Mouse (Mus musculus) stomach, embryonic 15.5 days (tissue): Measurements from ENCODE around the gene Grm1. TPM values are rescaled to one million over a fixed set of nuclear protein-coding genes. Genes with fewer than 3 reads are reported as not detected.
"Not testable (repeated sequence)": the region's sequence is repeated elsewhere in the genome, so short reads cannot be mapped to it uniquely, and the experiment has no call there.

ENCODE experiments used
- ATAC-seq: fragments of 200-750 bp; cut with Nextera tagmentation; 2 replicates; pipeline ENCODE4 v1.8.0; 2017; ENCODE audit warnings: low read depth, moderate number of reproducible peaks, moderate TSS enrichment; ENCODE audit not compliant: insufficient read depth, low FRiP score
- H3K27ac ChIP-seq: fragments of 300-500 bp; sonication (generic); 2 replicates; pipeline ENCODE4 v1.5.1; 2015; ENCODE audit warnings: mild to moderate bottlenecking, inconsistent platforms
- H3K27me3 ChIP-seq: fragments of 300-500 bp; sonication (generic); replicated peaks from 2 replicates; pipeline ENCODE4 v1.6.1; 2015; ENCODE audit warnings: inconsistent platforms
- H3K36me3 ChIP-seq: fragments of 300-500 bp; sonication (generic); 2 replicates; pipeline ENCODE4 v1.6.1; 2015; ENCODE audit warnings: inconsistent platforms
- H3K4me1 ChIP-seq: fragments of 300-500 bp; sonication (generic); 2 replicates; pipeline ENCODE4 v1.6.1; 2015; ENCODE audit warnings: inconsistent platforms
- H3K4me2 ChIP-seq: fragments of 300-500 bp; sonication (generic); 2 replicates; pipeline ENCODE4 v1.6.1; 2015; ENCODE audit warnings: mild to moderate bottlenecking, inconsistent platforms
- H3K4me3 ChIP-seq: fragments of 300-500 bp; sonication (generic); replicated peaks from 2 replicates; pipeline ENCODE4 v1.5.1; 2015; ENCODE audit warnings: inconsistent platforms
- H3K9ac ChIP-seq: fragments of 300-500 bp; sonication (generic); 2 replicates; pipeline ENCODE4 v1.6.1; 2015; ENCODE audit warnings: inconsistent platforms
- H3K9me3 ChIP-seq: fragments of 300-500 bp; sonication (generic); 2 replicates; pipeline ENCODE4 v1.6.1; 2016; ENCODE audit warnings: inconsistent platforms
- WGBS: fragments of 180-500 bp; shearing (Covaris S2); methylation state at CpG from one replicate; pipeline ENCODE4 v1.1.7; 2015; 5-methylcytosine and 5-hydroxymethylcytosine counted together
- polyA plus RNA-seq: library from polyadenylated mRNA; unstranded; fragments of >200 nt; fragmentation: Nextera tagmentation; extraction: Ambion mirVana; gene quantifications from 2 replicates; pipeline ENCODE4 v1.2.1, GENCODE M21; 2015

Grm1 gene
- polyA plus RNA-seq = 0.08 and 0.14 TPM in 2 replicates

DNA sequence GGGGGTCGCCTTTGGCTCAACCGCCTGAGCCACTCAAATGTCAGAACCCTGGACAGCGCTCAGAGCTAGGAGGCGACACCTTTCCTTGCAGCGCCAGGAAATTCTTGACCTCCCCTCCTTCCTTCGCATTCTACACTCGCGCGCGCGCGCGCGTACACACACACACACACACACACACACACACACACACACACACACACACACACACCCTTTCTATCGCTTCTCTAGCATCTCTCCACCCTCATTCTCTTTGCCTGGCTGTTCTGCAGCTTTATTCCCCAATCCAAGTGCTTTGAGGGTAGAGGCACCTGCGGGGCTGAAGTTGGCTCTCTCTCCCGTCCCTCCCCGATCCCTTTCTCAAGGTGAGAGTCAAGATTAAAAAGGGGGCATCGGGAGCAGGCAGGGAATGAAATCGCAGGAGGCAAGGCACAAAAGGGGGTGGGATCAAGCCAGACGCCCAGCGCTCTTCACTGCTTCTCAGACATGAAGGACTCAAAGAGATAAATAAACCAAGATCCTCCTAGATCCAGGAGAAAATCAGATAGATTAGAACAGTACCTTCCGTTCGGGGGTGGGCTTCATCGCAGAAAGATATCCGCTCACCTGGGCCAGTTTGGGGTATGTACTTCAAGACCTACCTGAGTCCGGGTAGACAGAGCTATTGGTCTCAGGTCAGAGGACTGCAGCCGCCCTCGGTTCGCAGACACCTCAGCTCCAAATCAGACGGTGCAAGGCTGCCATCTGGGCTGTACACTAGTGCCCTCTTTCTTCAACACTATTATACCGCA, at the start of gene Grm1:
TSS of gene Grm1 (minus strand) at position 746 of the 788 bp plus-strand sequence.
- Histone ChIP-seq H3K9ac (no peak within 1 kb of the TSS), H3K4me3 (no peak within 1 kb of the TSS), H3K4me2 (no peak within 1 kb of the TSS), H3K4me1 (no peaks in the 10 kb centered on the region), H3K27ac (no peak within 1 kb of the TSS), H3K36me3 (no peaks in the 10 kb centered on the region), H3K9me3 (no peaks in the 10 kb centered on the region), H3K27me3 (peaks cover 35% of the 10 kb centered on the region)
- ATAC-seq = no peak
- 5% methylated on average over 23 of the region's 32 CpGs for WGBS

DNA sequence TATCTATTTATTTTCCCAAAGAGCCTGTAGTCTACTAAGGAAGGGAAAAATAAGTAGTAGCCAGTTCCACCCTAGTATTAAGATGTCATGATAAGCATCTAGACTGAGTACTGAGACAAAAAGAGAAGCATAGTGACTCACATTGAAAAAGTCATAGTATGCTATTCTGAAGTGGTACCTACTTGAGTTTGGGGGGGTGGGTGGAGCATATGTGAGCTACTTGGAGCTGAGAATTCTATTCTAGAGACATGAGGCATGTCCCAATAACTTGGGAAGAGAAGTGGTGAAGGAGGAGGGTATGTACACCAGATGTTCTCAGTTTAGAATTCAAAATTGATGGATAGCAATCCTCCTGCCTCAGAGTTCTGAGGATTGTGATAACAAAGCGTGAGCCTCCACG, 39.6 kb upstream of the Grm1 start:
- Histone ChIP-seq H3K27me3 (no peaks in the 10 kb centered on the region), H3K9me3 (no peaks in the 10 kb centered on the region), H3K4me3 (no peak overlapping the region), H3K4me1 (no peaks in the 10 kb centered on the region), H3K36me3 (no peaks in the 10 kb centered on the region), H3K4me2 (no peak overlapping the region), H3K27ac (no peak overlapping the region), H3K9ac (no peak overlapping the region)
- ATAC-seq = no peak
- 76% methylated on average over 2 of the region's 2 CpGs for WGBS

DNA sequence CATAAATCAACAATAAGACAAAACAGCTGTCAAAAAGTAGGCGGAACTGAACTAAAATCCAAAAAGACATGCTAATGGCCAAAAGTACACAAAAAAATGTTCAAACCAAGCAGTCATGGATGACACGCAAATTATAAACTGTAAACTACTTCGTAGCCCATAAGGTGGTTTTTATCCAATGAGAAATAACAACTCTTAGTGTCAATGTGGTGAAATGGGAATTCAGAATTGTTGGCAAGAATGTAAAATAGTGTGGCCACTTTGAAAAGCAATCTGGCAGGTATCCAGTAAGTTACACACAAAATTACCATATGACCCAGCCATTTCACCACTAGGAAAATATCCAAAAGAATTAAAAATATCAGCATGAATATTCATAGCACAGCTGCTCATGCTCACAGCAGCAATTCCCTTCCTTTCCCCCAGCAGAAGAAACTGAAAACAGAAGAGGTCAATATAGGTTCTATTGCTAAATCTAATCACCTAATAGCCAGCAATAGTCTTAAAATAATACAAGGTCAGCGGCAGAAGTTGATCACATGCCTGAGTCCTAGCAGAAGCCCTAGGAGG, 16.4 kb upstream of the Grm1 start:
- Histone ChIP-seq H3K4me2 (no peak overlapping the region), H3K4me1 (no peaks in the 10 kb centered on the region), H3K27me3 (no peaks in the 10 kb centered on the region), H3K9ac (no peak overlapping the region), H3K9me3 (no peaks in the 10 kb centered on the region), H3K36me3 (no peaks in the 10 kb centered on the region), H3K4me3 (no peak overlapping the region), H3K27ac (no peak overlapping the region)
- WGBS = 86% methylated on average over 4 of the region's 4 CpGs
- no peak for ATAC-seq

DNA sequence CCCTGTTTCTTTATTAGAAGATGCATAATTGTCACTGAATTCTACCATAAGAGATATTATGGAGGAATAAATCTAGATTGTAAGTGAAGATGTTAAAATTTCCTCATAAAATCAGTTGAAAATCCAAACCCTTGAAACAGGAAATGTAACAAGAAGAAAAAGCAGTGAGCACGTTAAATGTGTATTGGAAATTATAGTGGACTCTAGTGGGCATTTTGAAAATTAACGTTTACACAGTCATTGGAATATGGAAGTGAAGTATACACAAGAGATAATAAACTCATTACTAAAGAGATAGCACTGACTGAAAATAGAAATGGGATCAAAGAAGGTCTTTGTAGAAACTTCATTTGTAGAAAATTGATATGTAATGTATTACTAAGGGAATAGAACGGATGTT, 4.2 kb upstream of the Grm1 start:
- Histone ChIP-seq H3K4me3 (no peak overlapping the region), H3K27me3 (peaks cover 15% of the 10 kb centered on the region), H3K4me1 (no peaks in the 10 kb centered on the region), H3K9me3 (no peaks in the 10 kb centered on the region), H3K4me2 (no peak overlapping the region), H3K27ac (no peak overlapping the region), H3K9ac (no peak overlapping the region), H3K36me3 (no peaks in the 10 kb centered on the region)
- ATAC-seq = no peak
- WGBS = 74% methylated on average over 3 of the region's 3 CpGs

DNA sequence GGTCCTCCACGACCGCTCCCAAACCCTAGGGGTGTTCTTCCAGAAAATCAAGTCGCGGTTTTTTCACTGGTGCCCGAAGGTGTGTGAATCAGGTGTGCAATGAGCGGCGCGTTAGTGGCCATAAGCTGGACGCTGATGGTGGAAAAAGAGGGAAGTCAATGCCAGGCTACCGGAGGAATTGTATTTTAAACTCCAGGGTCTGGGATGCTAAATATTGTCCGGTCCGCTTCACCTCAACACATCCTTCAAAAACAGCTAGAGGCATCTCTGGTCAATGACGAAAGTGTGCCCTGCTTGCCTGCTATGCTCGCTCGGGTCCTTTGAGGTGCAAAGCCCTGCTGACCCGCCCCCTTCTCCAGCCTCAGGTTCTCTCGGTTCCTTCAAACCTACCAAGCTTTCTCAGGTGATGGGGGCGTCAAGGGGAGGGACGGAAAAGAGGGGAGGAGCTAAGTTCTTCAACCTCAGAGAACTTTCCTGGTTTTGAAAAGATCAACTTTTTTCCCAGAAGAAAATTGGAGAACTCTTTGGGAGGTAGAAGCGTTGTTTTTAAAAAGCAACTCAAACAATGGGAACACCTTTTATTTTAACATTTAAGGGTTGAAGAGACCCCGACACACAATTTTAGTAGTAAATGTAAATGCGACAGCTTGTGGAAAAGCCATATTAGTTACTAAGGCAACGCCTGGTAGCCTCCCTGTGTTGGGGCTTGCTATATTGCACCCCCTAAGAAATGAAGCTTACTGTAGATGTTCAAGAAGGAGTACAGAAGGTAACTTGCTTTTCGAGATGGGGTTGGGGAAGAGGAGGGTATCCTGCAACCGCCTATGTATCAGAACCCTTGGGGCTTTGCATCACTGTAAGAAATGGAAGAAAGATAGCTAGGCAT, 1.2 kb downstream of the Grm1 start:
- WGBS = 11% methylated on average over 25 of the region's 25 CpGs
- Histone ChIP-seq H3K36me3 (no peaks in the 10 kb centered on the region), H3K4me2 (no peak overlapping the region), H3K9me3 (no peaks in the 10 kb centered on the region), H3K27ac (no peak overlapping the region), H3K27me3 (peaks cover 35% of the 10 kb centered on the region), H3K4me3 (no peak overlapping the region), H3K4me1 (no peaks in the 10 kb centered on the region), H3K9ac (no peak overlapping the region)
- ATAC-seq = no peak

DNA sequence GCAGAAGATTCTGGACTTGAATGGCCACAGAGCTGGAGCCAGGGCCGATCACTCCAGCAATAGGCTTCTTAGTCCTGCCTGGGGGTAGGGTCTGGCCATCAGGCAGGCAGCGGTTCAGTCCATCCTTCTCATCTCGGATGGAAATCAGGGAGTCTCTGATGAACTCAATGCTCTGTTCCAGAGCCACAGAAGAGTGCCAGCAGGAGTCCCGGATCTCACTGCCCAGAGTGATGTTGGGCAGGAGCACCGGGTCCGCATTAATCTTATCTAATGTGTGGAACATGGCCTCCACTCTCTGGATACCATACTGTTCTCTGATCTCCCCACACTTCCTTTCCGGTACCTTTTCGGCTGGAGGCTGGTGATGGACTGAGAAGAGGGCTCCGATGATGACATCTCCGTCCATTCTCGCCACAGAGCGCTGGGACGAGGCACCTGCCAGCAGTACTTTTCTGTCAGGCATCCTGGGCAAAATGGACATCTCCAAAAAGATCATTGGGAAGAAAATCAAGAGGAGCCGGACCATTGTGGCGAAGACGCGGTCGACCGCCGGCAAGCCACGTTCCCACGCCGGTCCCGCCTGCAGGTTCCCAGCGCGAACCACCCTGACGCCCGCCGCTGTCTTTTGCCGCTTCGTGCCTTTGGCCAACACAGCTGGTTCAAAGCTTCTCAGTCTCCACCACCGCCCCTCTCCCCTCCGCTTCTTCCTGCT, 2.0 kb downstream of the Grm1 start:
- 16% methylated on average over 33 of the region's 33 CpGs for WGBS
- H3K4me2 ChIP-seq = no peak overlapping the region
- ATAC-seq = no peak

DNA sequence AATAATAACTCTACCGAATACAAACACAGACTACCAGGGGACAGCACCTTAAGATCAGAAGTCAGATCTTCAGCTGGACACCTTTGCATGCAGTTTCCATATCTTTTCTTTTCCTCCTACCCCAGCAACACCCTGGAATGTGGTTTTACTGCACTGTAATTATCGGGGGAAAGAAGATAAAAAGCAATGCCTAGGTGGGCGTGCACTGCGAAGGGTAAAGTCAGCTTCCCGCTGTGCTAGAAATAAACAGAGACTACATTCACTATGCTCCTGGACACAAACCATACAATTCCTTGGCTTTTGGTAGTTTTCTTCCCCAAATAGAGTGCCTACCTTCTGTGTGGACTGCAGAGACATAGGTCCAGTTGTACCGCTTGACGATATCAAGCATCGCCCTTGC, 2.6 kb downstream of the Grm1 start:
- H3K27ac ChIP-seq = no peak overlapping the region
- no peak for ATAC-seq
- no peak overlapping the region for H3K4me2 ChIP-seq
- no peak overlapping the region for H3K4me3 ChIP-seq
- WGBS = 74% methylated on average over 8 of the region's 8 CpGs
- no peaks in the 10 kb centered on the region for H3K36me3 ChIP-seq
- H3K9ac ChIP-seq = no peak overlapping the region
- H3K27me3 ChIP-seq = peaks cover 35% of the 10 kb centered on the region
- no peaks in the 10 kb centered on the region for H3K4me1 ChIP-seq
- no peaks in the 10 kb centered on the region for H3K9me3 ChIP-seq

More for the DNA sequence above, 2.0 kb downstream of the Grm1 start:
- H3K4me1 ChIP-seq = no peaks in the 10 kb centered on the region
- H3K36me3 ChIP-seq = no peaks in the 10 kb centered on the region
- peaks cover 35% of the 10 kb centered on the region for H3K27me3 ChIP-seq
- H3K27ac ChIP-seq = no peak overlapping the region
- no peaks in the 10 kb centered on the region for H3K9me3 ChIP-seq
- H3K4me3 ChIP-seq = no peak overlapping the region
- no peak overlapping the region for H3K9ac ChIP-seq

DNA sequence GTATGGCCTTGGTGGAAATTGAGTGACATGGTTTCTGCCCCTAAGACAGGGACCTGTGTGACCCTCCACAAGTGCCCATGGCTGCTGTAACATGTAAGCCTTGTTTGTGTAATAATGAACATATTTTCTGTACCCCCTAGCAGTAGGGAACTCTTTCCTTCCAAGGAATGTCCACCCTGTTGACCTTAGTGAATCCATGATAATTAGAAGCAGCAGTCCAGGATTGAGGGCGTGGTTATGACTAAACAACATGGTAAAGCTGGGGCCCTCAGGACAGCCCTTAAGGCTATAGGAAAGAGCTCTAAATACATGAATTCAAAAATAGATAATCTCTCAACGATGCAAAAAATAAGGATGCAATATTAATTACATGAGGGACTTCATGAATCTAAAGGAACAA, 17.0 kb downstream of the Grm1 start:
- H3K27me3 ChIP-seq = no peaks in the 10 kb centered on the region
- no peaks in the 10 kb centered on the region for H3K36me3 ChIP-seq
- WGBS = 75% methylated on average over 2 of the region's 2 CpGs
- H3K9ac ChIP-seq = no peak overlapping the region
- H3K9me3 ChIP-seq = no peaks in the 10 kb centered on the region
- H3K4me3 ChIP-seq = no peak overlapping the region
- H3K4me1 ChIP-seq = no peaks in the 10 kb centered on the region
- no peak for ATAC-seq
- H3K4me2 ChIP-seq = no peak overlapping the region
- H3K27ac ChIP-seq = no peak overlapping the region

DNA sequence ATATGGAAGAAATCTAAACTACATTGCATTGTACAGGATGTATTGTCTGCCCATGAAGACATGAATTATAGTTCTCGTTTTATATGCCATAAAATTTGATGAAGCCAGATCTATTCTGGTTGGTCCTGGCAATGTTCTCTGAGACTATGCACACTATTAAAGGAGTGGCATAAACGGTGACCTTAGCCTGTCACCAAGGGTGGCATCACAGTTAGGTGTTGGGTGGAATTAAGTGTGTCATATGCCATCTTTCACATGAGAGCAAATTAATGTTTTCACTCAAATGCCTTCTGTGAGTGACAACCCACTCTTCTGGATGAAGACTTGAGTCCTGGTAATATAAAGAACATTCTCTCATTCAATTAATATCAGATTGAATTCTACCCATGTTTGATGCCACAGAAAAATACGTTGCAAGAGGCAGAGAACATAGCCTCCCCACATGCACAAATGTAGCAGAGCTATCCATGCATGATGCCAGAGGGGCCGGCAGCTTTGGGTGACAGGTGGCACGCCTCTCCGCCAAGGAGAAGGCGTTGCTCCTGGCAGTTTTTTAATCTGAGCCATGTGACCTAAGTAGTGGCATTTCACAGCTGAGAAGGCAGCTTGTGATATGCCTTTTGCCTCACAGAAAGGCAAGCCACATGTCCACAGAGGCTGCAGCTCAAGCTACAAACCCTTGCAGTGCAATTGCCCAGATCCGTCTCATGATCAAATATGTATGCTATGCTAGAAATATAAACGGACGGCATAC, 20.7 kb downstream of the Grm1 start:
- H3K9ac ChIP-seq = no peak overlapping the region
- H3K4me1 ChIP-seq = no peaks in the 10 kb centered on the region
- no peaks in the 10 kb centered on the region for H3K36me3 ChIP-seq
- H3K27ac ChIP-seq = no peak overlapping the region
- WGBS = 64% methylated on average over 10 of the region's 10 CpGs
- no peaks in the 10 kb centered on the region for H3K9me3 ChIP-seq
- no peak overlapping the region for H3K4me3 ChIP-seq
- H3K4me2 ChIP-seq = no peak overlapping the region
- no peaks in the 10 kb centered on the region for H3K27me3 ChIP-seq
- no peak for ATAC-seq

DNA sequence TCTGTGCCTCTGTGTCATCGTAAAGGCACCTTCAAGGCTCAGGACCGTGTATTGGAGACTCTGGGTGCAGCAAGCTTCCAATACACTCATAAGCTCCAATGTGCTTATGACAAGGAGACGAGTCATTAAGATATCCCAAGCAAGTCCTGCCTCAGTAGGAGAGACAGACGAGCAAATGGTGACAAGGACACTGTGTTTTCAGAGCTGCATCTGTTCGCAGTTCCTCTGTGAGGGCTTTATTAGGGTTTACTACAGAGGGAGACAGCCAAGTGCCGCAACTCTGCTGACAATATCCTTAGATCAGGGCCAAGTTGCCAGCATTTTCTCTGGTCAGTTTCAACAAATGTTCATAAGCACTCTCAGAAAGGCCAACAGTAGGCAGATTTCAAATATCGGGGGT, 32.8 kb downstream of the Grm1 start:
- WGBS = 76% methylated on average over 7 of the region's 7 CpGs
- H3K4me2 ChIP-seq = no peak overlapping the region
- no peaks in the 10 kb centered on the region for H3K36me3 ChIP-seq
- no peak overlapping the region for H3K4me3 ChIP-seq
- H3K27ac ChIP-seq = no peak overlapping the region
- H3K9me3 ChIP-seq = no peaks in the 10 kb centered on the region
- no peaks in the 10 kb centered on the region for H3K4me1 ChIP-seq
- no peaks in the 10 kb centered on the region for H3K27me3 ChIP-seq
- ATAC-seq = no peak
- H3K9ac ChIP-seq = no peak overlapping the region

DNA sequence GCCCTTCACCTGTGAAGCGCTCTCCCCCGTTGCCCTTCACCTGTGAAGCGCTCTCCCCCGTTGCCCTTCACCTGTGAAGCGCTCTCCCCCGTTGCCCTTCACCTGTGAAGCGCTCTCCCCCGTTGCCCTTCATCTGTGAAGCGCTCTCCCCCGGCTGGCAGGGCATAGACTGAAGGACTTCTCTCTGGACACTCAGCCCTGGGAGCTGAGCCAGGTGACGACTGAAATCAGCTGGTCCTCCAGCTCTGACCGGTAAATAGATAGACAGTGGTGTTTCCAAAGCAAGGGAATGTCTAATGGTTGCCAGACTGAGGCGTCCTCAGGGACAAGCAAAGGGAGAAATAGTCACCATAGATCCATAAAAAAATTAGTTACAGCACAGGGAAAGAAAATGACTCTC, 36.7 kb downstream of the Grm1 start:
- H3K27me3 ChIP-seq, H3K4me2 ChIP-seq, H3K27ac ChIP-seq, ATAC-seq, H3K9ac ChIP-seq, H3K4me1 ChIP-seq, H3K9me3 ChIP-seq, H3K4me3 ChIP-seq, H3K36me3 ChIP-seq: not testable (repeated sequence)
- WGBS = 47% methylated on average over 13 of the region's 13 CpGs
